Mouse (Mus musculus) right cerebral cortex, postnatal 14 days (tissue): ENCODE data around the gene Kcnh1.

Experiments used
- DNase-seq: peaks from one replicate; pipeline ENCODE4 v3.0.0; 2022

The Kcnh1 gene

GRCm38 (mm10) chr1:192269911-192270310 is 79.3 kb downstream of the Kcnh1 start:
- no peak for DNase-seq

DNA sequence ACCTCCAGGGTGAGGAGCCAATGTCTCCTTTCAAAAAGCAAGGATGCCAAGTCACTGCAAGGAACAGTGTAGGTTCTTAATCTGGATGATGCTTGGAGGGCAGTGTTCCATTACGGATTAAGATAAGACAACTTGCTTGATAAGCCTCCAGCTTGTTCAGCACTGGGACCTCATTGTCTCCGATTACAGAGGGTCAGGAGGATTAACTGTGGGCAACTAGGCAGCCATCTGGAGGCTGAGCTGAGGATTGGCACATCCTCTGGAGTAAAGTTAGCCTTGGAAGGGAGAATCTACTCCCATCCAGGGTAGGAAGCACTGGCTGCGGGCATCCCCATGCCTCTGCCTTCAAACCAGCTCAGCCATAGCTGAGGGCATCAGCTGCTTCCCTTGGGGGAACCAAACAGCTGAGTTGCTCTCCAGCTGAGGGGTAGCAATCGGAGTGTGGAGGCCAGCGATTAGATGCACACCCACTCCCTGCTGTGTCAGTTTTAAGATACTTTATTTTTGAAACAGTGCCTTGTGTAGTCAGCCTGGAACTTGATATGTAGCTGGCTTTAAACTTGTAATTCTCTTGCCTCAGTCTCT is 87.3 kb downstream of the Kcnh1 start:
- DNase-seq = no peak

- no peak for DNase-seq
Observed at GRCm38 (mm10) chr1:192284340-192284739, 93.8 kb downstream of the Kcnh1 start.

GRCm38 (mm10) chr1:192284950-192285349 is 94.4 kb downstream of the Kcnh1 start:
- no peak for DNase-seq

GRCm38 (mm10) chr1:192288456-192288855 is 97.9 kb downstream of the Kcnh1 start:
- no peak for DNase-seq

DNA sequence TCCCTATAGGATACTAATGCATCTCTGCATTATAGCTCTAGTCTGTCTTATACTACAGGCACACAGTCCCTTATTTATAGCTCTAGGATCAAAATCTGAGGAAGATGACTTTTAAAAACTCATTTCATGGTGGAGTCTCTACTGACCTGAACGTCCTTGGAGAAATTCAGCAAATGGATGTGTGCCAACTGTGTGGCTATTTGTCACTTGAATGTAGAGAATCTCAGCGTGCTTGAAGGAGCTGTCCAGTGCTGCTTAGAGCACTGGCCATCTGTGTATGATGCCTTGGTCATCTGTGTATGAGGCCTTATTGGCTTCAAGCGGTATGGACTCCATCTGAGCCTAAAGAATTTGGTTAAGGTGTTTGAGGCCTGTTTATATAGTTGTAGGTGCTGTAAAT is 100.7 kb downstream of the Kcnh1 start:
- DNase-seq = no peak

GRCm38 (mm10) chr1:192293391-192293790 is 102.8 kb downstream of the Kcnh1 start:
- no peak for DNase-seq

DNA sequence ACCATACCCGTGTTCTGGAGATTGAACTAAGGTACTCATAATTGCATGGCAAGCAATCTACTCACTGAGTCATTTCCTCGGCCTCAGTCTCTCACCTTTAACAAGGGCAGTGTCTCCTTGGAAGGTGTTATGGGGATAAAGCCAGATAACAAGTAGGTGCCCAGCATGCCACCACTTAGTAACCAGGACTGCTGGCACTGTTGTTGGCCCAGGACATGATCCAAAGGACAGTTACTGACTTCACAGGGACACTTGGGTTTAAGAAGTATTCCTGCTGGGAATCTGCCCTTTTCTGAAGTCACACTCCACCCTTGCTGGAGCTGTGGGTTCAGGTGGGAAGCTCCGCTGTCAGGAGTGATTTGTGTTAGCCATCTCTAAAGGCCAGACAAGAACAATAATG is 103.3 kb downstream of the Kcnh1 start:
- DNase-seq = no peak

GRCm38 (mm10) chr1:192295243-192295860 is 104.8 kb downstream of the Kcnh1 start:
- DNase-seq = no peak

GRCm38 (mm10) chr1:192295902-192296301 is 105.3 kb downstream of the Kcnh1 start:
- no peak for DNase-seq

DNA sequence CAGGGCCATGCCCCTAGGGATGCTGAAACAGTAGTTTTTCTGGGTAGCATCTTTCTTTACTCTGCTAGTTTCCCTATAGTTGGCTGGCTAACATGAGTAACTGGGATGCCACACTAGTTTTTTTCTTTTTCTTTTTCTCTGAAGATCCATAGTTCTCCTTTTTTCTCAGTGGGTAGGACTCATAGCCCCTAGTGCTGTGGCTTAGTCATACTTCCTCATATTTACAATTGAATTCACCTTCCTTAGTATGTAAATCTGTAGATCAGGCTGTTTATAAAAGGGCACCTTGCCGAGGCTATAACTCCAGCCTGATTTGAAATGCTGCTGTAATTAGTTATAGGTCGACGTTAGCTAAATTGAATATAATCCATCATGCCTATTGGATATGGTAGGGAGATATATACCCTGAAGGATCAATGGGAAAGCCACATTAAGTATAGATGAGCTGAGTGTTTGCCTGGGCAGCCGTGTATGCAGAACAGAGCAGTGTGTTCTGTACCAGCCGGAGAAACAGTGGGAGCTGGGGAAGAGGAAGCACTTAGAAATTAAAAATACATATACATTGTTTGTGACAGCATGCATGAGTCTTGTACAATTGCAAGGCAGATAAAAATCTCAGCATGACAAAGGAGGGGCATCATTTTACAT is 107.0 kb downstream of the Kcnh1 start:
- no peak for DNase-seq

DNA sequence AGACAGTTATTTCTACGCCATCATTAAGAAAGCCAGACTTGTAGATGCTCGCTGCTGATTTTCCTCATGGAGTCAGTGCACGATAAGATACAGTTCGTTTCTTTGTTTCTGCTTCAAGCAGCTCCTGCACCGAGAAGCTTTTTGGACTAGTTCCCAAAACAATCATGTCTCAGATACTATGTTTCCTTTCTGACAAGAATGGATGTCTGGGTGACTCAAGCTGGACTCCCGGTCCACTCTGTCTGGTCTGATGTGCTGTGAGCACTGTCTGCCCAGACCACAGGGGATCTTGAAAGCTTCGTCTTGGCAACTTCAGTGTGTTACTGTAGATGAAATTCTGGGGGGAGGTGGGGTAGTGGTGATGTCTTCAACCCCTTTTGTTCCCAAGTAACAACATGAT is 109.8 kb downstream of the Kcnh1 start:
- no peak for DNase-seq

GRCm38 (mm10) chr1:192303615-192304014 is 113.0 kb downstream of the Kcnh1 start:
- DNase-seq = no peak

- no peak for DNase-seq
Observed at GRCm38 (mm10) chr1:192305155-192305554, 114.6 kb downstream of the Kcnh1 start.

DNA sequence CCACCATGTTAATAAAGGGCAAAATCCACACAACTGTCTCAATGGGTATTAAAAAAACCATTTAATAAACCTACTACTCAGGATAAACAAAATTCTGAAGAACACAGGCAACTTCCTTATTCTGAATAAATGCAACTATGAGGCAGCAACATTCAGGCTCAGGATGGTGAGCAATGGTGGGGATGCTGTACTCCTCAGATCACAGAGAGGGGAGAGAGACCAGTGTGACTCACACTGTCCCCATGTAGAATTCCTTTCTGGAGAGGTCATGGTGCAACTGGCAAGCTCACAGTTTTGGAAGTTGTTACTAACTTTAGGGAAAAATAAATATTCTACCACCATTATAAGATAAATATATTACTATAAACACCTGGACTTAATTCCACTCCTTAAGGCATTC is 116.5 kb downstream of the Kcnh1 start:
- DNase-seq = no peak

DNA sequence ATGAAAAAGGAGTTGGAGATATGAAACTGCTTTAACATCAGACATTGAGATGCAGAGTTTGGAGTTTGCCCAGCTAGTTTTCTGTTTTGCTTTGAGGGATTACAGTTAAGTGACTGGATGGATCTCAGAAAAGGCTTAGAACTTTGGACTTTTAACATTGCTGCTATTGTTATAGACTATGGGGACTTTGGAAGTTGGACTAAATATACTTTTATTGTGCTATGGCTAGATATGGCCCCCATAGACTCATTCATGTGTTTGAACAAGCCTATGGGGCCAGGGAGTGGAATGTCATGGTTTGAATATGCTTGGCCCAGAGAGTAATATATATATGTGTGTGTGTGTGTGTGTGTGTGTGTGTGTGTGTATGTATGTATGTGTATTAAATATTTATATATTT is 120.7 kb downstream of the Kcnh1 start:
- DNase-seq = no peak

DNA sequence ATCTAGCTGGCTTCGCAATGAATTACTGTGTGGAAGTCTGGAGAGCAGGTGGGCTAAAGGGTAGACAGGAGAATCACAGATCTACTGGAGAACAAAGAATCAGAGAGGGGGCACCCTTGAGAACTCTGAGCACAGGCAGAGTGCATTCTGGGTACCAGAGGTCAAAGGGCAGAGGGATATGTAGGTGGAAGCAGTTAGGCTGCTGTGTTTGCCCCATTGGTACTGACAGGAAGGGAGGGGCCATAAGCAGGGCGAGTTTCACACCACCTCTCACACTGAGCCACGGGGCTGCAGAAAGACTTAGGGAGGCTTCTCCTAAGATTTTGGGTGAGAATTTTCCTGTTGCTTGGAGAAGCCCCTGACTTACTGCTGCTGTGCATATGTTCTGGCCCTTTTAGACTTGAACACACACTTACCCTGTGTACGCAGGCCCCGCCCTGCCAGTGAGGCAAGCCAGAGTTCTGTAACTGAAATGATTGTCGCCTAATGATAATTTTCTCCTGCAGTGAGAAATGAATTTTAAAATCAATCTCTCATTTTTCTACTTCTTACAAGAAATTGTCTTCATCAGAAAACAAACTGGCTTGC is 121.4 kb downstream of the Kcnh1 start:
- no peak for DNase-seq

- DNase-seq = no peak
Observed at GRCm38 (mm10) chr1:192312446-192312845, 121.9 kb downstream of the Kcnh1 start.

DNA sequence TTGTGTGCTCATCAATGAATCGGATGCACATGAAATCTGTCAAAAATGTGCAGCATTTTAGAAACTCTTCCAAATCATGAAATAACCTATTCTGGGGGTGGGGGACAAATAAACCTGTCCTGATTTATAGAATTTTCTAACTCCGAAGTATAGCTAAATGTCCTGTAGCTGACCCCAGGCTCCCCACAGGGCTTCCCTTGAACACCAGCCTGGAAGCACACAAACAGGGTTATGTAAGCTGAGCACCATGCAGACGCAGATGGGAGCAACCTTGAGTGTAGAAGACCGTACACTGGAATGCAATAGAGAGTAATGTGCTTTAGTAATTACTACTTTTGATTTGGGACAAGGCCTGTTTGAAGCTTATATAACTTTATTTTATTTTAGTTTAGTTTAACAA is 122.4 kb downstream of the Kcnh1 start:
- DNase-seq = no peak

GRCm38 (mm10) chr1:192313571-192313972 is 123.0 kb downstream of the Kcnh1 start:
- DNase-seq = no peak

DNA sequence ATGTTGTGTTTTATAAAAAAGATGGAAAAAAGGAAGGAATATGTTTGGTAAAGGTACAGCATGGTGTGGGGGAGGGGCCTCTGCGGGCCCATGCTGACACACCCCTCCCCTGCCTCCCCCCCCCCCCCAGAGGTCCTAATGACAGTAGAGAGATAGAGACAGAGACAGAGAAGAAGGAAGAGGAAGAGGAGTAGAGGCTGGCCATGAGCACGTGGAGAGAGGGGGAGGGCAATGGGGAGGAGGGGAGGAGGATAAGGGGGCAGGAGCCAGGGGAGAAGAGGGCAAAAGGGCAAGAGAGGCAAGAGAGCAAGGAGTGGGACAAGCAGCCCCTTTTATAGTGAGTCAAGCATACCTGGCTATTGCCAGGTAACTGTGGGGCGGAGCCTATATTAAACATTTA is 123.5 kb downstream of the Kcnh1 start:
- no peak for DNase-seq

DNA sequence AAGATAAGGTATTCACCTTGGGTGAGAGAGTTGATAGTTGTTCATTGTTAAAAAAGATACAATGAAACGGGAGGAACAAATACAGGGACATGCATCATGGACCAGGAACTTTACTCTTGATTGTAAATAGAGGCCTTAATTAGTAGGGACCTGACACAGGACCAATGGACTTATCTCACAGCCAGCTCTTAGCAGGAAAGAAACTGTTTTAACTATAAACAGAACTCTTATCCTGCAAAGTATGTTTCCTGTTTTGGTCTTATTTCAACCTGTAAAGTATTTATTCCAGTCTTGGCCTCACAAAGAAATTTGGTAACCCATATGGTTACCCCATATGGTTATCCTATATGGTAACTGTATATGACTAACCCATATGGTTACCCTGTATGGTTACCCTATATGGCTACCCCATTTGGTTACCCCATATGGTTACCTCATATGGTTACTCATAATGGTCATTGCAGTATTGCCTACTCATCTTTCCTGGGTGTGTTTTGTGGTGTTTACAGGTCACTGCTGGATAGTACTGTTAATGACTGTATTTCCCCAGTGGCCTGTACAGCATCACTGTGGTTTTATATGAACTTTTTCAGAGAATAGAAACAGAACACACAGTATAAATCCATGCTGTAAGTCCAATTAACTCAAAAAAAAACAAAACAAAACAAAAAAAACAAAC is 125.0 kb downstream of the Kcnh1 start:
- DNase-seq = no peak

DNA sequence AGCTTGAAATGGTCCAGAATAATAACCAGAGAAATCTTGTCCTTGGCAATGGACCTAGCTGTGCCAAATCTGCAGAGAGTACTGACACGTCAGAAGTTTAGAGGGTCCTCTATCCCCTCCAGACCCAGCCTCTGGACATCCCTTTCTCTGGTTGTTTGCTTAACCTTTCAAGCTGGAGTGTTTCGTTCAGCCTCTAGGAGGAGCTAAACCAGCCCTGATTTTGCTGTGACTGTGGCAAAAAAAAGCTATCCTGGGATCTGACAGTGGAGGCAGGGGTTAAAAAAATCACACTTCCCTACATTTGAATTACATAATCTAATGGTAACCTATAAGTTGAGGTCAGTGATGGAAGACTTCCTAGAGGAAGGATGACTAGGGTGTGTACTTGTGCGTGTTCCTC is 133.6 kb downstream of the Kcnh1 start:
- no peak for DNase-seq

GRCm38 (mm10) chr1:192327052-192327451 is 136.5 kb downstream of the Kcnh1 start:
- no peak for DNase-seq
